ENCODE assay signal across 18 mouse cellular contexts in genomic region chr15:90491558-90491957, GRCm38 (mm10).
DNase-seq lines count a peak whose midpoint lies in the region; ATAC-seq and TF ChIP-seq lines count a peak whose summit lies in the region.
"Had no signal": no experiment of that assay in that cellular context is flagged by ENCODE, and none has a peak within 500 bp of the region (broad histone marks: within the 10 kb centered on the region; RNA-seq: fewer than 3 reads in every experiment).

No protein-coding gene starts in this region.

- no peak for TF ChIP-seq EP300 in heart, postnatal 0 days (IDR thresholded peaks at IDR 0.05; ENCODE audit: low read depth)

- no peaks in the 10 kb centered on the region for H3K27me3 ChIP-seq in heart, postnatal 0 days (ENCODE audit: control insufficient read depth, insufficient read depth, low read length)
- no peaks in the 10 kb centered on the region for H3K27me3 ChIP-seq in testis, adult 2 months (ENCODE audit: control insufficient read depth, insufficient read depth, low read length)
- H3K27me3 ChIP-seq: embryonic facial prominence, embryonic 15.5 days; heart, embryonic 15.5 days; hindbrain, embryonic 15.5 days; megakaryocyte, embryonic 14.5 days had no signal

- H3K9ac ChIP-seq in heart, postnatal 0 days (replicated peaks; ENCODE audit: low read depth, low read length) = no peak overlapping the region
- H3K9ac ChIP-seq: embryonic facial prominence, embryonic 15.5 days; heart, embryonic 15.5 days; hindbrain, embryonic 15.5 days had no signal

- H3K4me1 ChIP-seq in heart, postnatal 0 days (ENCODE audit: control insufficient read depth, insufficient read depth) = no peaks in the 10 kb centered on the region
- peaks cover 2% of the 10 kb centered on the region; the same call in 1 of the 2 replicates for H3K4me1 ChIP-seq in testis, adult 2 months (ENCODE audit: control insufficient read depth, insufficient read depth, low read length)
- H3K4me1 ChIP-seq: embryonic facial prominence, embryonic 15.5 days; heart, embryonic 15.5 days; hindbrain, embryonic 15.5 days; megakaryocyte, embryonic 14.5 days had no signal

- H3K4me3 ChIP-seq in heart, postnatal 0 days (ENCODE audit: low read depth, low read length) = no peak overlapping the region
- H3K4me3 ChIP-seq in testis, adult 2 months (ENCODE audit: control insufficient read depth, low read depth, low read length) = no peak overlapping the region
- H3K4me3 ChIP-seq: embryonic facial prominence, embryonic 15.5 days; heart, embryonic 15.5 days; hindbrain, embryonic 15.5 days; megakaryocyte, embryonic 14.5 days had no signal

- 53% methylated on average over 6 of the region's 6 CpGs for WGBS in heart, postnatal 0 days

- no peak overlapping the region for H3K4me2 ChIP-seq in heart, postnatal 0 days (ENCODE audit: low read depth, low read length)
- H3K4me2 ChIP-seq: embryonic facial prominence, embryonic 15.5 days; heart, embryonic 15.5 days; hindbrain, embryonic 15.5 days had no signal

- no peaks in the 10 kb centered on the region for H3K36me3 ChIP-seq in heart, postnatal 0 days (replicated peaks; ENCODE audit: control insufficient read depth, insufficient read depth, low read length)
- no peaks in the 10 kb centered on the region for H3K36me3 ChIP-seq in testis, adult 2 months (ENCODE audit: control insufficient read depth, insufficient read depth, low read length)
- H3K36me3 ChIP-seq: embryonic facial prominence, embryonic 15.5 days; heart, embryonic 15.5 days; hindbrain, embryonic 15.5 days had no signal

- no peak overlapping the region for H3K27ac ChIP-seq in heart, postnatal 0 days (ENCODE audit: low read depth)
- H3K27ac ChIP-seq in testis, adult 2 months (ENCODE audit: control insufficient read depth, insufficient read depth, low read depth, low read length) = no peak overlapping the region
- H3K27ac ChIP-seq: embryonic facial prominence, embryonic 15.5 days; heart, embryonic 15.5 days; hindbrain, embryonic 15.5 days had no signal

- H3K9me3 ChIP-seq in heart, postnatal 0 days (replicated peaks; ENCODE audit: control insufficient read depth, low read length) = no peaks in the 10 kb centered on the region
- H3K9me3 ChIP-seq: embryonic facial prominence, embryonic 15.5 days; heart, embryonic 15.5 days; hindbrain, embryonic 15.5 days had no signal

- no peak for TF ChIP-seq POLR2A in testis, adult 2 months (IDR thresholded peaks at IDR 0.05; ENCODE audit: control insufficient read depth, low read depth, low read length)

- no peak for DNase-seq in heart, postnatal 0 days (ENCODE audit: low spot score)
- no peak for DNase-seq in heart, adult 9 months (ENCODE audit: low spot score in 2 of 2)
- peak; percentile 14 for DNase-seq in kidney, postnatal 10 days
- DNase-seq in kidney, postnatal 14 days = no peak
- no peak for DNase-seq in testis, postnatal 14 days (ENCODE audit: low spot score)
- peak; percentile 52 for DNase-seq in testis, postnatal 10 days (ENCODE audit: low spot score)
- DNase-seq: adrenal gland, adult 2 months; cerebellum, adult 11 months; kidney, adult 8-10 months; left cerebral cortex, postnatal 4 days; right cerebral cortex, postnatal 25 days; thymus, postnatal 4 days had no signal

- TF ChIP-seq CTCF in heart, postnatal 0 days (IDR thresholded peaks at IDR 0.05; ENCODE audit: low read depth) = peak; percentile 36
- 0 out of 2 replicates have a peak, but pooled peaks have one; percentile 12 for TF ChIP-seq CTCF in testis, adult 2 months (IDR thresholded peaks at IDR 0.05; ENCODE audit: control insufficient read depth, insufficient read depth, insufficient replicate concordance, low read depth, low read length)

- no peak for ATAC-seq in heart, postnatal 0 days (ENCODE audit: insufficient read depth, low read depth)
- no peak for ATAC-seq in erythroid progenitor cell, adult 5-6 weeks (replicated peaks; ENCODE audit: low FRiP score, poor library complexity, severe bottlenecking)

Comparison
In these comparisons a context has a peak if more than half of its experiments do, and no peak if none do; other contexts are left out.
1. DNase-seq: peak in kidney, postnatal 10 days (single experiment) and testis, postnatal 10 days (single experiment); none in heart, postnatal 0 days (single experiment), heart, adult 9 months (0 of 2), kidney, postnatal 14 days (single experiment) and testis, postnatal 14 days (single experiment).